Mouse (Mus musculus) embryonic fibroblast, embryonic 13.5 days (primary cell): Measurements from ENCODE around the gene Tspan14. TPM values are rescaled to one million over a fixed set of nuclear protein-coding genes. Genes with fewer than 3 reads are reported as not detected.

Source experiments
- H3K27ac ChIP-seq: 2 replicates; pipeline ENCODE4 v1.5.1; 2012; ENCODE audit warnings: low read length, control low read depth, inconsistent platforms; ENCODE audit not compliant: insufficient read depth
- H3K4me1 ChIP-seq: 2 replicates; pipeline ENCODE4 v1.6.1; 2011; ENCODE audit warnings: low read length; ENCODE audit not compliant: control insufficient read depth, insufficient read depth
- H3K4me3 ChIP-seq: 2 replicates; pipeline ENCODE4 v1.5.1; 2011; ENCODE audit warnings: mild to moderate bottlenecking, control low read depth, low read length; ENCODE audit not compliant: insufficient read depth
- CTCF ChIP-seq: IDR thresholded peaks from 2 replicates; pipeline ENCODE4 v1.5.1; 2011; ENCODE audit warnings: mild to moderate bottlenecking, control low read depth, low read length, moderate library complexity, borderline replicate concordance; ENCODE audit not compliant: insufficient read depth
- POLR2A ChIP-seq: IDR thresholded peaks from 2 replicates; pipeline ENCODE4 v1.6.1; 2011; ENCODE audit warnings: low read depth, mild to moderate bottlenecking, control low read depth, low read length, moderate library complexity
- polyA plus RNA-seq: library from polyadenylated mRNA; stranded (reverse); fragments of >200 nt; gene quantifications from 2 replicates; pipeline ENCODE4 v1.2.4, GENCODE M21; 2011; ENCODE audit warnings: low read depth; ENCODE audit not compliant: missing spikeins, insufficient read length

Gene Tspan14
- polyA plus RNA-seq, 1 experiment: 22.0 TPM

DNA sequence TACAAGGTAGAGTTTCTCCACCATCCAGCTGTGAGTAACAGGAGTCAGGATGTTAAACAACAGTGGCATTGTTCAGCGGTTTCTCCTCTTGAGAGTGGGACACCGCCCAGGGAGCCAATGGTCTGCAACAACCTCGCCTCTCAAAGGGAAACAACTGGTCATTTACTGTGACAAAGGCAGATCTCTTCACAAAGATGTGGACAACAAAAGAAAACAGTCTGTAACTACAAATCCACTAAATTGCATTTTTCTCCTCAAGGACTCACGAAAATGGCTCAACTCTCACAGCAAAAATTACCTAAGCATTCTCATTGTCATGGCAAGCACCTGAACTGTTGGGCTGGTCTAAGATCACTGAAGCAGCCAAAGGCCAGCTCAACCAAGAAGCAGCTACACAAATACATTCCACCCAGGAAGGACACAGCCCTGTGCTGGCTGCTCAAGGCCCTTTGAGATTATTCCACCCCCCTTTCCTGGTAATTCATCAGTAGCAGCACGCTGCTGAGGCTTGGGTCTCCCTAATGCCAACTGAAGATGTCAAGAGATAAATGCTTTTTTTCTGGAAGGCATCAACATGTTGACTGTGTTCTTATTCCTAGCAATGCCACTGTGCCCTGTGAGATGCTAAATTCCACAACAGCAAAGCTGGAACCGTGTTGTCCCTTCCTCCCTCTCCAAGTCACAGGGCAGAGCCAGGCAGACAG is 101.6 kb downstream of the Tspan14 start:
- H3K4me3 ChIP-seq: no peak overlapping the region
- no peak overlapping the region for H3K27ac ChIP-seq

DNA sequence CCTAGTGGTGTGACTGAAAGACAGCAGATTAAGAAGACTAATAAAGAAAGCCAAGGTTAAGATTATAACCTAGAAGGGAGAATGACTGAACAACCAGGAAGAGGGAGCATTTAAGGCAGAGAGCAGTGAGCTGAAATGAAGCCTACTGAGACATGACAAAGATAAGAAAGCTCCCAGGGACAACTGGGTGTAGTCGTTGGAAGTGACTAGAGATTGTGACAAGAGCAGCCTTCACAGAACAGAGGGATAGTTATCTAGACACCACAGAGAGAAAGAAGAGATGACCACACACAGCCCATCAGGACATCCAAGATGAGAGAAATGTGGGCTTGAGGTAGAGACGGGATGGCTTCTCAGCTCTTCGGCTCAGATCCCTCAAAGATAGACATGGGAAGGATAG is 102.9 kb downstream of the Tspan14 start:
- Histone ChIP-seq H3K27ac (no peak overlapping the region), H3K4me1 (no peaks in the 10 kb centered on the region), H3K4me3 (no peak overlapping the region)
- no peak for TF ChIP-seq POLR2A
- no peak for TF ChIP-seq CTCF

More for the DNA sequence above, 101.6 kb downstream of the Tspan14 start:
- TF ChIP-seq CTCF (no peak), POLR2A (no peak)
- no peaks in the 10 kb centered on the region for H3K4me1 ChIP-seq

DNA sequence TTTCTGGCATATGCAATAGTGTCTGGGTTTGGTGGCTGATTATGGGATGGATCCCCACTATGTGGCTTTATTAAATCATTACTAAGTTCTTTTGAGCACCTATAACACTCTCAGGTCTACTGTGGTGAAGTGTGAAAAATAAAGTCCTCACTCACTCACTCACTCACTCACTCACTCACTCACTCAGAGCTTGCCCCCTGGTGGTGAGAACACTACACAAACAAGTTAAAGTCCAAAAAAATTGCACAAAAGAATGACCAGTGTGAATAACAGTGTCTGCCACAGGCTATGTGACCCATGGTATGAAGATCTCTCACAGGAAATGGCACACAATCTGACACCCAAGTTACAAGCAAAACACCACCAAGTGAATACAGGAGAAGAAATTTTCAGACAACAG is 103.6 kb downstream of the Tspan14 start:
- H3K4me3 ChIP-seq: no peak overlapping the region
- H3K27ac ChIP-seq: no peak overlapping the region
- TF ChIP-seq POLR2A (no peak), CTCF (no peak)
- H3K4me1 ChIP-seq: no peaks in the 10 kb centered on the region

Other genes with a start within 250 kb of the Tspan14 start
- 0.26 TPM in 1 of 2 replicates, not detected in the other for gene Sh2d4b, start 73.5 kb downstream of the Tspan14 start, polyA plus RNA-seq
- 8.7 and 11.3 TPM in 2 replicates for gene Fam213a, start 47.0 kb upstream of the Tspan14 start, polyA plus RNA-seq
- not detected in 2 replicates for gene Dydc2, start 102.4 kb upstream of the Tspan14 start, polyA plus RNA-seq
- not detected in 2 replicates for gene Dydc1, start 106.1 kb upstream of the Tspan14 start, polyA plus RNA-seq
- not detected in 2 replicates for gene Mat1a, start 138.2 kb upstream of the Tspan14 start, polyA plus RNA-seq
- gene Sftpa1, start 165.0 kb upstream of the Tspan14 start, polyA plus RNA-seq: not detected in 2 replicates
- not detected in 2 replicates for gene Mbl1, start 184.7 kb upstream of the Tspan14 start, polyA plus RNA-seq
- not detected in 2 replicates for gene Sftpd, start 218.3 kb upstream of the Tspan14 start, polyA plus RNA-seq